Mouse (Mus musculus) CD8-positive naive resting alpha-beta T cell, adult 57 days (primary cell): ENCODE data around the gene Ankrd22. TPM values are rescaled to one million over a fixed set of nuclear protein-coding genes. Genes with fewer than 3 reads are reported as not detected.

ENCODE experiments used
- total RNA-seq: library from RNA; stranded (reverse); gene quantifications from one replicate; pipeline ENCODE4 v1.2.4, GENCODE M21; 2023

Gene Ankrd22
- total RNA-seq = not detected

DNA sequence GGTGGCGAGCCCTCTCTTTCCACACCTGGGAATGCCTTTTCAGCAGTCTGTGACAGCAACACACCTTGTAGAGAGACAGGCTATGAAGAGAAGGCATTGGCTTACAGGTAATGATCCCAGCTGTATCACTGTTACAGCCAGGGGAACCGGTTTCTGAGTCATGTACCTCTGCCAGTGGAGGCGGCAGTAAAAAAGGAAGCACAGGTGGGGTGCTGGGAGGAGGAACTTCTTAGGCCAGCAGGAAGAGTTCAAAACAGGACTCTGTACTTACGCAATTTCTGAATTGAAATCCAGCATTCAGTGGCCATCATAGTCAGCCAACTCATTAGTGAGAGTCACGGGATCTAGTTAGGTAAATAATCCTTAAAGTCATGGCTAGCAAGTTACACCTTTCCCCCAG lies at the start of gene Ankrd22:
TSS of gene Ankrd22 (minus strand) at position 163 of the 400 bp plus-strand sequence.

DNA sequence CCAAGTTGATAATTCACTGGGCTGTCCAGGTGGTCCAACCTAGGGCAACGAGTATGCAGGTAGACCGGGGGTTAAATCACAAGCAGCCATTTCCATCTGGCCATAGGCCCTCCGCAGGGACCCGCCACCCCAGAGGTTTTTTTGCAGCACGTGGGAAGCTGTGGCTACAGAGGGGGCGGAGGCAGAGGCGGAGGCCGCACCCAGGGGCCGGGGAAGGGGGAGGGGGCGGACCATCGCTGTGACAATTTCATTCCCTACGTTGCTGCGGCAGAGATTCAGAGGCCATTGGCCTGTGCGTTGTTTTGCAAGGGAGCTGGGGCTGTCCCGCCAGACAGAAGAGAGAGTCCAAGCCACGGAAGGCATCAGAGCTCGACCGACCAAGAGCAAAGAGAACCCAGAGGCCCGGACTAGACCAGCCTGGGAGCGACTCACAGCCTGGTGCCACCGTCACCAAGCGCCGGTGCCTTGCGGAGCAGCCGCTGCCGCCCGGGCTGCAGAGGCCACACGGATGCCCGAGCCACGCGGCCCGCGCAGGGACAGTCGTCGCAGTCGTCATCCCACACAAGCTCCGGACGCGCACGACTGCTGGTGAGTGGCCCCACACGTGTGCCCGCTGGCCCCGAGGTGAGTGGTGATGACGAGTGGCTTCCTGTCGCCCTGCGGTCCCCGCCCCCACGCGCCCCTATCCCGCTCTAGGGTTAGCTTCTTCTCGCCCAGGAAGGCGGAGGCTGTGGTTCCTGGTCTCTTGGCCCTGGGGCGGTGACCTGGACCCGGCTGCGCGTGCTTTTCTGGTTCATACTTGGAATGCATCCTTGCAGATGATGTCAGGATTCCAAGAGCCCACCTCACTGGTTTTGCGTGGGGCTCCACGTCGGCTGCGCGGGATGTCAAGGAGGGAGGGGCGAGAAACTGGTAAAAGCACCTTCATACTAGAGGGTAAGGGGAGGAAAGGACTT lies 26.4 kb upstream of the Ankrd22 start, which contains the start of gene Stambpl1:
TSS of gene Stambpl1 (plus strand) at position 222 of the 956 bp plus-strand sequence.

GRCm38 (mm10) chr19:34100633-34101032 lies 65.2 kb downstream of the Ankrd22 start, which contains the start of gene Lipm:
TSS of gene Lipm (plus strand) at chr19:34100933.

Other genes with a start within 250 kb of the Ankrd22 start
- not detected for gene Lipf, start 204.9 kb downstream of the Ankrd22 start, total RNA-seq
- not detected for gene Lipk, start 157.8 kb downstream of the Ankrd22 start, total RNA-seq
- not detected for gene Lipn, start 98.7 kb downstream of the Ankrd22 start, total RNA-seq
- gene Lipm, start 65.1 kb downstream of the Ankrd22 start, total RNA-seq = not detected
- 52.3 TPM for gene Stambpl1, start 26.2 kb upstream of the Ankrd22 start, total RNA-seq
- gene Acta2, start 89.5 kb upstream of the Ankrd22 start, total RNA-seq = not detected
- 26.9 TPM for gene Fas, start 124.6 kb upstream of the Ankrd22 start, total RNA-seq